Mouse (Mus musculus) testis, adult 2 months (tissue): ENCODE results near the gene Fam83f.

ENCODE experiments used
- CTCF ChIP-seq: fragments of 200-500 bp; IDR thresholded peaks from 2 replicates; pipeline ENCODE4 v1.5.1; 2012; ENCODE audit warnings: low read depth, mild to moderate bottlenecking, inconsistent platforms, low read length, moderate library complexity; ENCODE audit not compliant: control insufficient read depth, insufficient read depth, insufficient replicate concordance
- POLR2A ChIP-seq: fragments of 200-500 bp; IDR thresholded peaks from 2 replicates; pipeline ENCODE4 v1.6.1; 2012; ENCODE audit warnings: low read depth, mild to moderate bottlenecking, inconsistent platforms, low read length, moderate library complexity; ENCODE audit not compliant: control insufficient read depth

- peak; percentile 37; the same call in 1 of the 2 replicates for TF ChIP-seq POLR2A
- TF ChIP-seq CTCF: no peak
These were observed 34.9 kb downstream of the Fam83f start for GRCm38 (mm10) chr15:80706596-80706995.
